Mouse (Mus musculus) WW6 (cell line): Measurements from ENCODE around the gene Ddx18.

Source experiments
- DNase-seq: peaks from one replicate; pipeline ENCODE4 v3.0.0-alpha.2; 2013; ENCODE audit warnings: low read depth, low spot score

Gene Ddx18

GRCm38 (mm10) chr1:121527600-121528398, 40.0 kb downstream of the Ddx18 start:
- no peak for DNase-seq

GRCm38 (mm10) chr1:121527061-121527460, 40.7 kb downstream of the Ddx18 start:
- no peak for DNase-seq

DNA sequence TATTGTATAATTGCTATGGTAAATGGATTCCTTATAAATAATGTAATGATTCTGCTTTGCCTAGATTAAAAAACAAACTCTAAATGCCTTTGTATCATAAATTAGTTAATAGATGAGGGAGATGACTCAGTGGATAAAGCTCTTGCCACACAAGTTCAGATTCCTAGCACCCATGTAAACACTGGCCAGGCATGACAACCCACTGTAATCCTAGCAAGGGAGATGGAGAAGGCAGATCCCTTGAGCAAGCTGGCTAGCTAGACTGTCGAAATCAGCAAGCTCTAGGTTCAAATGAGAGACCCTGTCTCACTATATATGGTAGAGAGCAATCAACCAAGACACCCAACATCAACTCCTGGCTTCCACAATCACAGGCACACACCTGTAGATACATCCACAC, 49.2 kb downstream of the Ddx18 start:
- no peak for DNase-seq

DNA sequence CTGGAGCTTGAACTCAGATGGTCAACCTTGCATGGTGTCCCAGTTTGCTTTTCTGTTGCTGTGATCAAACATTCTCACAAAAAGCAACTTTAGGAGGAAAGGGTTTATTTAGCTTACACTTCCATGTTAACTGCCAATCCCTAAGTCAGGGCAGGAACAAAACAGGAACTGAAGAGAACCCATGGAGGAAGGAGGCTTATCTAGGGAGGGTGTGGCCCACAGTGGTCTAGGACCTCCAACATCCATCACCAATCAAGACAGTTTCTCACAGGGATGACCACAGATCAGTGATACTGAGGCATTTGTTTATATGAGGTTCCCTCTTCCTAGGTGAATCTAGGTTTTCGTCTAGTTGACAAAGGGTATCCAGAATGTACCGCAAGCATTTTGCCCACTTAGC, 55.8 kb downstream of the Ddx18 start:
- no peak for DNase-seq

DNA sequence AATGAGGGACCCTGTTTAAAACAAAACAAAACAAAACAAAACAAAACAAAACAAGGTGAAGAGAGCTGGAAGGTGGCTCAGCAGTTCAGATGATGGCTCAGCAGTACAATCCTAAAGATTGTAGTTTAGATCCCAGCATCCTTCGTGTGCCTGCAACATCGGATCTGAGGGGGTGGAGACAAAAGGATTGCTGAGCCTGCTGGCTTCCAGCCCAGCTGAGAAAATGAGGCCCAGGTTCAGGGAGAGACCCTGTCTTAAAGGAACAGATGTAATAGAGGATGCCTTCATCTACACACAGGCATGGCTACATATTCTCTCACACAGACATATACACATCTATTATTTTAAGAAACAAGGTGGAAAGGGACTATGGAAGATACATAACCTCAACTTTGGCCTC, 56.6 kb downstream of the Ddx18 start:
- DNase-seq = no peak

DNA sequence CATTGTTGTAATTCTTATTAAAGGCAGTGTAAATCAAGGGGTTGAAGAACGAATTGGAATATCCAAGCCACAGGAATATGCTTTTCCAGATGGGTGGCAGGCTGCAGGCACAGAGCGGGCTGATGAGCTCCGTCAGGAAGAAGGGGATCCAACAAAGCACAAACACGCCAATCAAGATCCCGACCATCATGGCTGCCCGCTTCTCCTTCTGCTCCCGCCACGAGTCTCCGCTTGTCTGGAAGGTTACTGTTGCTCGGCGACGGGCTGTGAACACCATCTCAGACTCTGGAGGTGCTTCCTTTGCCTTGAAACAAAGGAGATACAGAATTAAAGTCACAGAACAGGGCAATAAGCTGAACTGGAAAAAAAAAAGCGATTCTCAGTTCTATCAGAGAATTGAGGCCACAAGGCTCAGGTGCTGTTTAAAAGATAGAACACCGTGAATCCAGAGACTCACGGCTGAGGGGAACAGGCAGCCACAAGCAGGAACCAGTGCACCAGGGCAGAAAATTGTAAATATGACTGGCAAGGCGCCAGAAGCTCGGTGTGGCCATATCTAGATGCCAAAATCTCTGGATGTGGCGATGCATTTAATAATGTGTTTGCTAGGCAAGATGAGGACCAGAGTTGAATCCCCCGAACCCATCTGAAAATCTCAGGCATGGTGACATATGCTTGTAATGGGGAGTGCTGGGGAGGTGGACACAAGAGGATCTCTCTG, 57.2 kb downstream of the Ddx18 start:
- no peak for DNase-seq

DNA sequence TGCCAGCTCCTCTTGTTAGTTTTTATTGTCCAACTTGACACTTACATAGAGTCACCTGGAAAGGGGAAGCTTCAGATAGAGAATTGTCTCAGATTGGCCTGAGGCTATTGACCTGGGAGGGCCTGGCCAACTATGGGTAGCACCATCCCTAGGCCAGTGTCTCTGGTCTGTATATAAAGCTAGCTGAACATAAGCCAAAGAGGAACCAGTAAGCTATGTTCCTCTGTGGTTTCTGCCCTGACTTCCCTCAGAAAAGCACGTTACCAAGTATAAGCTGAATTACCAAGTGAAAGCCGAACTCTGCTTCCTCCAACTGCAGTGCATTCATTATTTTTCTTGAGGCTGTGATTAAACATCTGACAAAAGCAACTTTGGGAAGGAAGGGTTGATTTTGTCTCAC, 59.1 kb downstream of the Ddx18 start:
- DNase-seq = no peak
